Mouse (Mus musculus) olfactory bulb, adult 2 months (tissue): ENCODE results near the gene Hist2h3c2. TPM values are rescaled to one million over a fixed set of nuclear protein-coding genes. Genes with fewer than 3 reads are reported as not detected.
A peak's percentile ranks its signal among the peaks of the same experiment; 100 is the strongest.
"Not testable (repeated sequence)": the region's sequence is repeated elsewhere in the genome, so short reads cannot be mapped to it uniquely, and the experiment has no call there.

Experiments
- H3K27ac ChIP-seq: fragments of 200-500 bp; 2 replicates; pipeline ENCODE4 v1.5.1; 2012; ENCODE audit warnings: low read depth, low read length; ENCODE audit not compliant: insufficient read depth
- H3K4me1 ChIP-seq: fragments of 200-500 bp; 2 replicates; pipeline ENCODE4 v1.6.1; 2012; ENCODE audit warnings: low read length; ENCODE audit not compliant: control insufficient read depth, insufficient read depth
- H3K4me3 ChIP-seq: fragments of 200-500 bp; 2 replicates; pipeline ENCODE4 v1.5.1; 2012; ENCODE audit warnings: mild to moderate bottlenecking, low read depth, low read length, moderate library complexity; ENCODE audit not compliant: insufficient read depth
- CTCF ChIP-seq: fragments of 200-500 bp; IDR thresholded peaks from 2 replicates; pipeline ENCODE4 v1.5.1; 2012; ENCODE audit warnings: low read depth, mild to moderate bottlenecking, low read length, moderate library complexity; ENCODE audit not compliant: insufficient read depth
- POLR2A ChIP-seq: fragments of 200-500 bp; IDR thresholded peaks from 2 replicates; pipeline ENCODE4 v1.6.1; 2012; ENCODE audit warnings: mild to moderate bottlenecking, low read depth, low read length, moderate library complexity; ENCODE audit not compliant: insufficient read depth
- WGBS: fragments of 180-500 bp; shearing (Covaris S2); methylation state at CpG from one replicate; pipeline ENCODE4 v1.1.7; 2018; 5-methylcytosine and 5-hydroxymethylcytosine counted together
- polyA plus RNA-seq: library from polyadenylated mRNA; stranded (reverse); fragments of >200 nt; gene quantifications from 2 replicates; pipeline ENCODE4 v1.2.4, GENCODE M21; 2012; ENCODE audit warnings: low replicate concordance; ENCODE audit not compliant: missing spikeins, insufficient read depth, insufficient read length

Hist2h3c2 gene
- polyA plus RNA-seq, 1 experiment, result not detected

- no peak overlapping the region for H3K27ac ChIP-seq
- 55% methylated on average over 4 of the region's 4 CpGs for WGBS
- peaks cover 2% of the 10 kb centered on the region; the same call in 1 of the 2 replicates for H3K4me1 ChIP-seq
- H3K4me3 ChIP-seq, result no peak overlapping the region
- no peak for TF ChIP-seq POLR2A
- TF ChIP-seq CTCF, result no peak
Observed at GRCm38 (mm10) chr3:96249034-96249345, 10.1 kb upstream of the Hist2h3c2 start.

- peaks cover 2% of the 10 kb centered on the region; the same call in 1 of the 2 replicates for H3K4me1 ChIP-seq
- H3K27ac ChIP-seq, result no peak overlapping the region
- TF ChIP-seq POLR2A, result no peak
- TF ChIP-seq CTCF, result no peak
- H3K4me3 ChIP-seq, result no peak overlapping the region
- 57% methylated on average over 6 of the region's 6 CpGs for WGBS
Observed at GRCm38 (mm10) chr3:96248141-96249033, 9.5 kb upstream of the Hist2h3c2 start.

- Histone ChIP-seq H3K4me1 (peaks cover 2% of the 10 kb centered on the region; the same call in 1 of the 2 replicates), H3K27ac (no peak overlapping the region), H3K4me3 (no peak overlapping the region; the same call in 1 of the 2 replicates)
- TF ChIP-seq POLR2A, result no peak
- TF ChIP-seq CTCF, result no peak
- WGBS, result 40% methylated on average over 11 of the region's 11 CpGs
Observed at GRCm38 (mm10) chr3:96247356-96248140, 8.6 kb upstream of the Hist2h3c2 start.

GRCm38 (mm10) chr3:96246427-96246856, 7.5 kb upstream of the Hist2h3c2 start, which contains the start of gene Hist2h3c1:
TSS of gene Hist2h3c1 (plus strand) at chr3:96246685.
- not testable (repeated sequence) for H3K27ac ChIP-seq, H3K4me1 ChIP-seq
- peak within 1 kb of the TSS; percentile 52 for H3K4me3 ChIP-seq
- WGBS, result 0% methylated on average over 6 of the region's 47 CpGs

- peak overlapping the region; percentile 52 for H3K4me3 ChIP-seq
- not testable (repeated sequence) for H3K27ac ChIP-seq, H3K4me1 ChIP-seq
- WGBS, result 0% methylated on average over 11 of the region's 21 CpGs
Observed at GRCm38 (mm10) chr3:96246018-96246417, 7.1 kb upstream of the Hist2h3c2 start.

- WGBS, result under 1% methylated on average over 35 of the region's 88 CpGs
- Histone ChIP-seq H3K27ac (peak within 1 kb of the TSS; percentile 95), H3K4me3 (peak within 1 kb of the TSS; percentile 66)
- H3K4me1 ChIP-seq, result not testable (repeated sequence)
Observed at GRCm38 (mm10) chr3:96245003-96245886, 6.3 kb upstream of the Hist2h3c2 start, which contains the start of gene Hist2h2aa1. TSS of gene Hist2h2aa1 (plus strand) at chr3:96245497.

GRCm38 (mm10) chr3:96243921-96244572, 5.1 kb upstream of the Hist2h3c2 start:
- no peak overlapping the region for H3K4me3 ChIP-seq
- peaks cover 2% of the 10 kb centered on the region; the same call in 1 of the 2 replicates for H3K4me1 ChIP-seq
- TF ChIP-seq CTCF (no peak), POLR2A (no peak)
- H3K27ac ChIP-seq, result peak overlapping the region; percentile 59
- 79% methylated on average over 7 of the region's 7 CpGs for WGBS

GRCm38 (mm10) chr3:96240799-96241197, 1.9 kb upstream of the Hist2h3c2 start:
- no peak for TF ChIP-seq POLR2A
- no peak for TF ChIP-seq CTCF
- 0 out of 2 replicates have a peak overlapping the region, but pooled peaks have one; percentile 58 for H3K27ac ChIP-seq
- no peak overlapping the region for H3K4me3 ChIP-seq
- peaks cover 4% of the 10 kb centered on the region; the same call in 1 of the 2 replicates for H3K4me1 ChIP-seq
- 54% methylated on average over 9 of the region's 9 CpGs for WGBS
